Mouse (Mus musculus): ENCODE measurements at regions not wholly inside any gene's neighbourhood (a gene's known extent, or its start where the extent isn't known, plus 50 kb on each side); places are given as distances from the start of the nearest gene placed in this dataset.
"Not testable (repeated sequence)": the region's sequence is repeated elsewhere in the genome, so short reads cannot be mapped to it uniquely, and the experiment has no call there.

DNA sequence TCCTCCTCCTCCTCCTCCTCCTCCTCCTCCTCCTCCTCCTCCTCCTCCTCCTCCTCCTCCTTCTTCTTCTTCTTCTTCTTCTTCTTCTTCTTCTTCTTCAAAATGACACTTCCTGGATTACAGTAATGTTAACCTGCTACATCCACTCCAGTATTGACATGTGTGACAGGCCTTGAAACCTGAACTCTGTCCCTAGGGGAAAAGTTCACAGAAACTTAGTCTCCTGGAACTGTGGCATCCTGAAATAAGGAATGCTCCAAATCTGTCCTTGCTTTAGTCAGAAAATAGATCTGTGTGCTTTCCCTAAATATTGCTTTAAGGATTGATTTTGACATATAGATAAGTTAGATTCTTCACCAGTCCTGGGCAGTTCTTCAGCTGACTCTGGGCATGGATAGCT, 464.8 kb downstream of the Adam6a start:
- DNase-seq (ENCODE audit: low spot score in 2 of 2): not testable (repeated sequence)

DNA sequence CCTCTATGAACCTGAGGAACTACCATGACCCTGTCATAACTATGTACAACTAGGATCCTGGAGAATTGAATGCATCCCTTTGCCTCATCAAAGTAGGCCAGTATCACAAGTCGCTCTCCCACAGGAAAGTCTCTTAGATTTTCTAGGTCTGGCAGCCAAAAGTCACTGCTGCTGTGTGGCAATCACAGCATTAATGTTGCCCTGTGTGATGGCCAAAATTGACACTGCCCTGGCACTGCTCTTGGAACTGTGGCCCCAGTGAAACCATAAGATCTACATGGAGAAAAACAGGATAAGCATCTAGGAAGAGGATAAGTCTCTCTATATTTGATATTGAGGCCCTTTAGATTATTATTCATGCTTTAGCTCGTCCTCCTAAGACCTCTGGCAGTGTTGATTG, 465.7 kb downstream of the Adam6a start:
- DNase-seq (ENCODE audit: low spot score in 2 of 2): no peak

DNA sequence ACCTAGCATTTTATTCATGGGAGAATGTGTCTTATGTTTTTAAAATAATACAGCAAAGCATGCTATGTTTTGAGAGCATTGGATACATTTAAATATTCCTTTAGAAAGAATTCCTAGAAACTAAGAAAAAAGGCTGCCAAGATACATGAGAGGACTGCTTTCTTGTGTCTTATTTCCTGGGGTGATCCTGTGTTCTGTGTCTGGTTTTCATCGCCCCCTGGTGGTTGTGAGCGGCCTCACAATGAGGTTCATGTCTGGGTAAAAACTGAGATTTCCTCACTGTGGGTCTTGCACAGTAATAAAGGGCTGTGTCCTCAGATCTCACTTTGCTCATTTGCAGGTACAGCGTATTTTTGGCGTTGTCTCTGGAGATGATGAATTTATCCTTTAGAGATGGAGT, 469.2 kb downstream of the Adam6a start:
- peak; percentile 3 to 39 for DNase-seq (ENCODE audit: low spot score in 2 of 2)

DNA sequence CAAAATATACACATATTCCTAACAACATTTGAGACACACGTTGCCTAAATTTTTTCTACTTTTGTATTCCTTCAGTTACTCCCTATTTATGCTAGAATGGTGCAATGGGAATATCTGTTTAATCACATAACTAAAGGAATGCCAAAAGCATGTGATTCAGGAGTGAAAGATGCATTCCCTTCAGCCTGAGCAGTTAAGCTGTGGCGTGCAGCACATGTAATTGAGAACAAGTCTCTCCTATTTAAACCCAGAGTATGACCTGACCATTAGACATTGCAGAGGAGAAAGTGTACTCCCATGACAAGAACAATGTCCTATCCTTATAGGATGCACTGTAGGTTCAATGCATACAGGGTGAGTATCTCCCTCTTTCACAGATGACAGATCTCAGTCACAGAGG, 493.3 kb downstream of the Adam6a start:
- not testable (repeated sequence) for DNase-seq (ENCODE audit: low spot score in 2 of 2)

DNA sequence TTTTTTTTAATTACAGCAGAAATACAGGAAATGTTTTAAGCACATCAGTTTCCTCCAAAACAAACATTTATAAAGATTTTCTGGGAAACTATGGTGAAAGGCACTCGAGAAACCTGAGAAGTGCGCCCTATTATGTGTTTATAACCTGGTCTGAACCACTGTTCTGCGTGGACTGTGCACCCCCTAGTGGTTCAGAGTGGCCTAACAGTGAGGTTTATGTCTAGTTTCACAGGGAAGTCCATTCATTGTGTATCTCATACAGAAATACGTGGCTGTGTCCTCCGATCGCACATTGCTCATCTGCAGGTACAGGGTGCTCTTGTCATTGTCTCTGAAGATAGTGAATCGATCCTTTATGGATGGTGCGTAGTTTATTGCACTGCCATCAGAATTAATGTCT, 504.3 kb downstream of the Adam6a start:
- peak in 1 of 2 experiments; percentile 8 for DNase-seq (ENCODE audit: low spot score in 2 of 2)

DNA sequence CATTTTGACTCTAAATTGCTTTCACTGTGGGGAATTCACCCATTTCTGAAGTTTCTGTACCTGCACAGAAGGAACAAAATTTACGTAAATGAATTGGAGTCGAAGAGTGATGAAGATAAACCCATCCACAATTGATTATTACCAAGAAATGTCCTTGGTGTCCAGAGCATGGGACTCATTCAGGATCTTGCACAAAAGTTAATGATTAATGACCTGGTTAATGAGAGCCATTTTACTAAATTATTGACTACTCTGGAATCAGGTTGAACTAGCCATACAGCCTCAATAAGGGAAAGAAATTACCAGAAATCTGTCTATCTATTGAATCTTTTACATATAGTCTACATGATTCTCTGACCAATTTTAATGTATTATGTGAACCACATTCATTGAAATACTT, 509.6 kb downstream of the Adam6a start:
- DNase-seq (ENCODE audit: low spot score in 2 of 2): no peak

DNA sequence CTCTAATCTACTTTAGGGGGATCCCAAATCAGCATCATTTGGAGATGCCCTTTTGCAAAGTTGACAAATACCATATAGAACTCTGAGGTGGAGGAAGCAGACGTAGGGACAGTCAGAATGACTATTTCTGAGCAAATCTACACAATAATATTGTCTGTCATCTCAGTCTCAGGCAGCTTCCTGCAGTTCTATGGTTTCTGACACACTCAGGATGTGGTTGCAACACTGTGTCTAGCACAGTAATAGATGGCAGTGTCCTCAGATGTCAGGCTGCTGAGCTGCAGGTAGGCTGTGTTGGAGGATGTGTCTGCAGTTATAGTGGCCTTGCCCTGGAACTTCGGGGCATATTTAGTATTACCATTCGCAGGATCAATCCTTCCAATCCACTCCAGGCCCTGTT, 515.9 kb downstream of the Adam6a start:
- DNase-seq (ENCODE audit: low spot score in 2 of 2): no peak

DNA sequence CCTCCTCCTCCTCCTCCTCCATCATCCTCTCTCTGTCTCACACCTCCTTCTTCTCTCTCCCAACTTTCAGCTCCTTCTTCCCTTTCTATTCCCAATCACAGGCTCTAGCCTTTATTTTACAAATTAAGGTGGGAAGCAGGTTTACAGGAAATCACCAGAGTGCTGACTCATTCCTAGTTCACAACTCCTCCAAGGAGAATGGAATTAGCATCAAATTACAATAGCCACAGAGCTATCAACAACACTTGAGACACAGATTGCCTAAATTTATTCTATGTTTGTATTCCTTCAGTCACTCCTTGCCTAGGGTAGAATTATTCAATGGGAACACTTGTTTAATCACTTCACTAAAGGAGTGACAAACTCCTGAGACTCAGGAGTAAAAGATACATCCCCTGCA, 523.5 kb downstream of the Adam6a start:
- DNase-seq (ENCODE audit: low spot score in 2 of 2): no peak

DNA sequence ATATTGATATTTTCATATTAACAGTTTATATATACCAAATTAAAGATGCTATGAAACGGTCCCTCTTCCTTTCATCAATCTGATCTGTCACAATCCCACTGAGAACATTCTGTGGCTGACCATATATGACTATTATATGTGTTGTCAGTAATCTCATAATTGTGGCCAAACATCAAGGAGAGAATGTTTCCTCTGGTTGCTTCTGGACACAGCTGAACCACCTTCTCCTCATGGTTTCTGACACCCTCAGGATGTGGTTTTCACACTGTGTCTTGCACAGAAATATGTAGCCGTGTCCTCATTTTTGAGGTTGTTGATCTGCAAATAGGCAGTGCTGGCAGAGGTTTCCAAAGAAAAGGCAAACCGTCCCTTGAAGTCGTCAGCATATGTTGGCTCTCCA, 565.0 kb downstream of the Adam6a start:
- DNase-seq (ENCODE audit: low spot score in 2 of 2): peak in 1 of 2 experiments; percentile 1

DNA sequence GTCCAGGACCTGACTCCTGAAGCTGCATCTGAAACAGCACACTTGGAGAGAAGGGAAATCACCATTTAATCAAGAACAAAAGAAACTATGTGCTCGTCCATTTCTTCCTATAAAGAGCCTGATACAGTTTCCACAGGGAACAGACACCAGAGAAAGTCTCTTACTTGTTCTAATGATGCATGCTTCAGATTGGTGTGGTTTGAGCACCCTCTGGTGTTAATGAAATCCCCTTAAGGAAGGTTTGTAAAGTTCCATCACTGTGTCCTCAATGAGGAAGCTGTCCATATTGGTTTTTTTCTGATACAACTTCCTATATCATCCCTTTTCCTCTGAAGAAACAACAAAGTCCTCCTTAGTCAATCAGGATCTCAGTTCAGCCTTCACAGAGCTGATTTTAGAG, 591.2 kb downstream of the Adam6a start:
- no peak for DNase-seq (ENCODE audit: low spot score in 2 of 2)

DNA sequence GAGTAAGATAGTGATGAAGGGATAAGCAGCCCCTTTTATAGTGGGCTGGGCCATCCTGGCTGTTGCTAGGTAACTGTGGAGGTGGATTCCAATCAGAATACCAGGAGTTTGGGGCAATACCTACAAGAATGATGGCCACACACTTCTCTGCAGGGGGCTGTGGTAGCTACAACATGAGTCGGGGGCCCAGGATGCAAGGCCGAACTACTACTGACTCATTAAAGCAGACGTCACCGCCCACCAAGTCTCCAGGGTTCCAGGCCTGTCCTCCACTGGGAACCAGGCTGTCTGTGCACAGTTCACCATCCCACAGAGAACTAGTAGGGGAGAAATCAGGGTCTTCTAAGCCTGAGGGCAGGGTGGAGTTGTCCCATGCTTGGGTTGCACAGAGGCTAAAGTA, 605.1 kb downstream of the Adam6a start:
- no peak for DNase-seq (ENCODE audit: low spot score in 2 of 2)

DNA sequence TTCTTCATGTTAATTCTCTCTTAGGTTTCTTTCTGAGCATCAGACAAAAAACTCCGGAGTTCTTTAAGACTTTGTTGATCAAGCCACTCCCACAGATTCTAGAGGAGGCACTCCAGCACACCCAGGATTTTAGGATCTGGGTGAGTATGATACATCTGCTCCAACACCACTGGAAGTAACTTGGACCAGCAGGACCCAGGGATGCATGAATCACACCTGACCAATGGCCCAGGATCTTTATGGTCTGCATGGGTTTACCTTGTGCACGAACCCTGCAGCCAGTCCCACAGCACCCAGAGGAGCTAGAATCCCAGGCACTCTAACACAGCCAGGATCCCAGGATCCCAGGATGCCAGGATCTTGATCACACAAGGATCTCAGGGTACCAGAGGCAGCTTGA, 628.6 kb downstream of the Adam6a start:
- no peak for DNase-seq (ENCODE audit: low spot score in 2 of 2)

DNA sequence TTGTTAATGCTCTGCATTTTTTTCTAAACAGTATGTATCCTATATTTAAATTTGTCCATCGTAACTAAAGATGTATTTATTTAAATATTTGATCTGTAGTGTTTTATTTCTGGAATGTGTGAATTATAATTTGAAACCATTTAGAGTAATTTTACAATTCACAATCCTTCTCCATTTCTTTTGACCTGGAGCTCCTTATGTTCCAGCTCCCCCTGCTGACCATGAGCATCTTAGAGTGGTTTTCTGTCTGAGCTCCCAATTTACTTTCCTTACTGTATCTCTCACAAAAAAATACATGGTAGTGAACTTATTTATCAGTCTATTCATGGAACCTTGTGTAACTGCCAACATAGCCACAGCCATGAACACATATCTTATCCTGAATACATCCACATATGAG, 655.8 kb downstream of the Adam6a start:
- DNase-seq (ENCODE audit: low spot score in 2 of 2): no peak

DNA sequence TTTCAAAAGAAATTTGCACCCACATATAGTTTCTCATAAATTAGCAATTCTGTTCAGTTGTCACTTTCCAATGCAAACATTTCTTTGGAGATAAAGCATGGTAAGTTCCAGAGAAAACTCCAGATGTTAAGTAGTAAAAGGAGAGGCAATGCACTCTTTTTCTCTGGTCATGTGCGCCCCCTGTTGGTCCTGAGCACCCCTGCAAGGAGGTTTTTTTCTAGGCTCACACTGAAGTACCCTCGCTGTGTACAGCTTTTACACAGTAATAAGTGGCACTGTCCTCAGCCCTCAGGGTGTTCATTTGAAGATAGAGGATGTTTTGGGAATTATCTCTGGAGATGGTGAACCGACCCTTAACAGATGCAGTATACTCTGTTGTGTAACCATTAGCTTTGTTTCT, 678.8 kb downstream of the Adam6a start:
- DNase-seq (ENCODE audit: low spot score in 2 of 2): no peak

Measured in right cerebral cortex, adult 2 months (tissue).